Mouse (Mus musculus) stomach, embryonic 15.5 days (tissue): ENCODE results near the gene Nubp2. TPM values are rescaled to one million over a fixed set of nuclear protein-coding genes. Genes with fewer than 3 reads are reported as not detected.

ENCODE experiments used
- ATAC-seq: fragments of 200-750 bp; cut with Nextera tagmentation; 2 replicates; pipeline ENCODE4 v1.8.0; 2017; ENCODE audit warnings: low read depth, moderate number of reproducible peaks, moderate TSS enrichment; ENCODE audit not compliant: insufficient read depth, low FRiP score
- H3K27ac ChIP-seq: fragments of 300-500 bp; sonication (generic); 2 replicates; pipeline ENCODE4 v1.5.1; 2015; ENCODE audit warnings: mild to moderate bottlenecking, inconsistent platforms
- H3K27me3 ChIP-seq: fragments of 300-500 bp; sonication (generic); replicated peaks from 2 replicates; pipeline ENCODE4 v1.6.1; 2015; ENCODE audit warnings: inconsistent platforms
- H3K36me3 ChIP-seq: fragments of 300-500 bp; sonication (generic); 2 replicates; pipeline ENCODE4 v1.6.1; 2015; ENCODE audit warnings: inconsistent platforms
- H3K4me1 ChIP-seq: fragments of 300-500 bp; sonication (generic); 2 replicates; pipeline ENCODE4 v1.6.1; 2015; ENCODE audit warnings: inconsistent platforms
- H3K4me2 ChIP-seq: fragments of 300-500 bp; sonication (generic); 2 replicates; pipeline ENCODE4 v1.6.1; 2015; ENCODE audit warnings: mild to moderate bottlenecking, inconsistent platforms
- H3K4me3 ChIP-seq: fragments of 300-500 bp; sonication (generic); replicated peaks from 2 replicates; pipeline ENCODE4 v1.5.1; 2015; ENCODE audit warnings: inconsistent platforms
- H3K9ac ChIP-seq: fragments of 300-500 bp; sonication (generic); 2 replicates; pipeline ENCODE4 v1.6.1; 2015; ENCODE audit warnings: inconsistent platforms
- H3K9me3 ChIP-seq: fragments of 300-500 bp; sonication (generic); 2 replicates; pipeline ENCODE4 v1.6.1; 2016; ENCODE audit warnings: inconsistent platforms
- WGBS: fragments of 180-500 bp; shearing (Covaris S2); methylation state at CpG from one replicate; pipeline ENCODE4 v1.1.7; 2015; 5-methylcytosine and 5-hydroxymethylcytosine counted together
- polyA plus RNA-seq: library from polyadenylated mRNA; unstranded; fragments of >200 nt; fragmentation: Nextera tagmentation; extraction: Ambion mirVana; gene quantifications from 2 replicates; pipeline ENCODE4 v1.2.1, GENCODE M21; 2015

Nubp2 gene
- polyA plus RNA-seq, 1 experiment from 2014 or later: 49.0 TPM

GRCm38 (mm10) chr17:24891321-24891720 lies 5.2 kb upstream of the Nubp2 start:
- Histone ChIP-seq H3K36me3 (peaks cover 33% of the 10 kb centered on the region), H3K4me2 (no peak overlapping the region), H3K4me1 (peaks cover 30% of the 10 kb centered on the region), H3K27ac (no peak overlapping the region), H3K4me3 (no peak overlapping the region), H3K9me3 (no peaks in the 10 kb centered on the region), H3K27me3 (no peaks in the 10 kb centered on the region), H3K9ac (no peak overlapping the region)
- 82% methylated on average over 13 of the region's 13 CpGs for WGBS
- no peak for ATAC-seq

- no peak for ATAC-seq
- Histone ChIP-seq H3K9ac (no peak overlapping the region), H3K4me1 (peaks cover 27% of the 10 kb centered on the region), H3K4me3 (no peak overlapping the region), H3K9me3 (no peaks in the 10 kb centered on the region), H3K27ac (no peak overlapping the region), H3K27me3 (no peaks in the 10 kb centered on the region), H3K4me2 (no peak overlapping the region), H3K36me3 (peaks cover 33% of the 10 kb centered on the region)
- 80% methylated on average over 19 of the region's 19 CpGs for WGBS
Observed at GRCm38 (mm10) chr17:24890151-24891092, 4.3 kb upstream of the Nubp2 start.

- no peaks in the 10 kb centered on the region for H3K9me3 ChIP-seq
- ATAC-seq: no peak
- peaks cover 33% of the 10 kb centered on the region for H3K36me3 ChIP-seq
- no peak overlapping the region for H3K4me3 ChIP-seq
- peaks cover 28% of the 10 kb centered on the region for H3K4me1 ChIP-seq
- WGBS: 86% methylated on average over 3 of the region's 3 CpGs
- no peak overlapping the region for H3K27ac ChIP-seq
- H3K27me3 ChIP-seq: no peaks in the 10 kb centered on the region
- no peak overlapping the region for H3K9ac ChIP-seq
- no peak overlapping the region for H3K4me2 ChIP-seq
Observed at GRCm38 (mm10) chr17:24888862-24889261, 2.7 kb upstream of the Nubp2 start.

GRCm38 (mm10) chr17:24887291-24888080 lies 1.3 kb upstream of the Nubp2 start:
- no peaks in the 10 kb centered on the region for H3K27me3 ChIP-seq
- H3K4me1 ChIP-seq: peaks cover 24% of the 10 kb centered on the region
- 59% methylated on average over 18 of the region's 18 CpGs for WGBS
- peak overlapping the region; percentile 88 for H3K4me3 ChIP-seq
- peak overlapping the region; percentile 83 for H3K9ac ChIP-seq
- H3K9me3 ChIP-seq: no peaks in the 10 kb centered on the region
- no peak for ATAC-seq
- H3K27ac ChIP-seq: no peak overlapping the region
- peaks cover 31% of the 10 kb centered on the region for H3K36me3 ChIP-seq
- peak overlapping the region; percentile 81 for H3K4me2 ChIP-seq

- no peaks in the 10 kb centered on the region for H3K9me3 ChIP-seq
- H3K27ac ChIP-seq: peak overlapping the region; percentile 65
- peak overlapping the region; percentile 83 for H3K9ac ChIP-seq
- peak; percentile 5; the same call in 1 of the 2 replicates for ATAC-seq
- H3K4me1 ChIP-seq: peaks cover 24% of the 10 kb centered on the region
- WGBS: under 1% methylated on average over 18 of the region's 18 CpGs
- peaks cover 26% of the 10 kb centered on the region for H3K36me3 ChIP-seq
- peak overlapping the region; percentile 81 for H3K4me2 ChIP-seq
- H3K4me3 ChIP-seq: peak overlapping the region; percentile 88
- no peaks in the 10 kb centered on the region for H3K27me3 ChIP-seq
Observed at GRCm38 (mm10) chr17:24886932-24887271, 753 bp upstream of the Nubp2 start.

- H3K9ac ChIP-seq: peak overlapping the region; percentile 68
- ATAC-seq: no peak
- H3K4me2 ChIP-seq: peak overlapping the region; percentile 88
- peak overlapping the region; percentile 94 for H3K4me3 ChIP-seq
- H3K9me3 ChIP-seq: no peaks in the 10 kb centered on the region
- H3K4me1 ChIP-seq: peaks cover 24% of the 10 kb centered on the region
- whole genome bisulfite sequencing: 23% methylated on average over 22 of the region's 22 CpGs
- 0 out of 2 replicates have a peak, but pooled peaks cover 14% of the 10 kb centered on the region for H3K36me3 ChIP-seq
- no peak overlapping the region for H3K27ac ChIP-seq
- H3K27me3 ChIP-seq: no peaks in the 10 kb centered on the region
Observed at GRCm38 (mm10) chr17:24885356-24886133, 604 bp downstream of the Nubp2 start.

- H3K4me2 ChIP-seq: no peak overlapping the region
- no peak overlapping the region for H3K4me3 ChIP-seq
- WGBS: 81% methylated on average over 6 of the region's 6 CpGs
- H3K27me3 ChIP-seq: no peaks in the 10 kb centered on the region
- no peaks in the 10 kb centered on the region for H3K9me3 ChIP-seq
- H3K9ac ChIP-seq: no peak overlapping the region
- H3K36me3 ChIP-seq: 0 out of 2 replicates have a peak, but pooled peaks cover 11% of the 10 kb centered on the region
- no peak for ATAC-seq
- peaks cover 24% of the 10 kb centered on the region for H3K4me1 ChIP-seq
- H3K27ac ChIP-seq: no peak overlapping the region
Observed at GRCm38 (mm10) chr17:24884391-24884790, 1.8 kb downstream of the Nubp2 start.

- no peak overlapping the region for H3K27ac ChIP-seq
- H3K27me3 ChIP-seq: no peaks in the 10 kb centered on the region
- no peaks in the 10 kb centered on the region for H3K9me3 ChIP-seq
- no peak for ATAC-seq
- H3K4me3 ChIP-seq: no peak overlapping the region
- no peak overlapping the region for H3K9ac ChIP-seq
- WGBS: 45% methylated on average over 7 of the region's 7 CpGs
- H3K36me3 ChIP-seq: 0 out of 2 replicates have a peak, but pooled peaks cover 5% of the 10 kb centered on the region
- H3K4me1 ChIP-seq: peaks cover 11% of the 10 kb centered on the region
- no peak overlapping the region for H3K4me2 ChIP-seq
Observed at GRCm38 (mm10) chr17:24881738-24882440, 4.3 kb downstream of the Nubp2 start.

GRCm38 (mm10) chr17:24878531-24878930 lies 7.6 kb downstream of the Nubp2 start:
- H3K36me3 ChIP-seq: 0 out of 2 replicates have a peak, but pooled peaks cover 2% of the 10 kb centered on the region
- 64% methylated on average over 8 of the region's 8 CpGs for WGBS
- no peak overlapping the region for H3K9ac ChIP-seq
- no peaks in the 10 kb centered on the region for H3K9me3 ChIP-seq
- H3K27me3 ChIP-seq: no peaks in the 10 kb centered on the region
- H3K27ac ChIP-seq: 0 out of 2 replicates have a peak overlapping the region, but pooled peaks have one; percentile 22
- 0 out of 2 replicates have a peak, but pooled peaks have one; percentile 4 for ATAC-seq
- H3K4me2 ChIP-seq: peak overlapping the region; percentile 35; the same call in 1 of the 2 replicates
- no peak overlapping the region for H3K4me3 ChIP-seq
- no peaks in the 10 kb centered on the region for H3K4me1 ChIP-seq

GRCm38 (mm10) chr17:24878117-24878397 lies 8.1 kb downstream of the Nubp2 start:
- Histone ChIP-seq H3K4me3 (peak overlapping the region; percentile 7; the same call in 1 of the 2 replicates), H3K9me3 (no peaks in the 10 kb centered on the region), H3K27ac (peak overlapping the region; percentile 51), H3K9ac (no peak overlapping the region), H3K4me1 (no peaks in the 10 kb centered on the region), H3K36me3 (no peaks in the 10 kb centered on the region), H3K27me3 (no peaks in the 10 kb centered on the region), H3K4me2 (peak overlapping the region; percentile 35)
- 22% methylated on average over 5 of the region's 5 CpGs for WGBS
- ATAC-seq: peak; percentile 42
